Mouse (Mus musculus): Measurements from ENCODE around the gene Hist1h3g. TPM values are rescaled to one million over a fixed set of nuclear protein-coding genes. Genes with fewer than 3 reads are reported as not detected.

Hist1h3g gene
- polyA plus RNA-seq, 1 experiment from 2014 or later: 4.8 TPM

DNA sequence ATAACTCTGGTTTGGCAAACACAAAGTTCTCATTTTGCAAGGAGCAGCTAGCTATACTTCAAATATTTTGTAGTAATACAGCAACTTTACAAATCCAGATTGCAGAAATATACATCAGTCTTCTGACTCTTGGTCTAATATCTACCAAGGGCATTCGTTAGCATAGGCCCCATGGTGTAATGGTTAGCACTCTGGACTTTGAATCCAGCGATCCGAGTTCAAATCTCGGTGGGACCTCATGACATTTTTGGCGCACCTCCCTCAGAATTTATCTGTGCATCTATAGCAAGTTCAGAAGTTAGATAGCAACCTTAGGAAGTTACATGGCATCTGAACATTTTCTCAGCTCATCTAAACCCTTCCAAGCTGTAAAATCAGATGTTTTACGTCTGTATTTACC lies 16.3 kb upstream of the Hist1h3g start:
- Histone ChIP-seq H3K4me3 (ENCODE audit: low read depth, low read length) (peak overlapping the region; percentile 27), H3K9ac (ENCODE audit: low read depth, low read length) (no peak overlapping the region), H3K9me3 (ENCODE audit: control insufficient read depth, low read length) (no peaks in the 10 kb centered on the region), H3K4me1 (replicated peaks; ENCODE audit: control insufficient read depth, insufficient read depth, low read length) (no peaks in the 10 kb centered on the region), H3K36me3 (ENCODE audit: control insufficient read depth, insufficient read depth, low read length) (no peaks in the 10 kb centered on the region), H3K27ac (ENCODE audit: low read depth, low read length) (no peak overlapping the region), H3K27me3 (ENCODE audit: control insufficient read depth, insufficient read depth, low read length) (no peaks in the 10 kb centered on the region), H3K4me2 (replicated peaks; ENCODE audit: low read depth, low read length) (peak overlapping the region; percentile 38)
- ATAC-seq (ENCODE audit: low FRiP score) (peak; percentile 63; the same call in 1 of the 2 replicates), DNase-seq (ENCODE audit: low spot score) (peak; percentile 88)
- 0% methylated on average over 6 of the region's 6 CpGs for WGBS

DNA sequence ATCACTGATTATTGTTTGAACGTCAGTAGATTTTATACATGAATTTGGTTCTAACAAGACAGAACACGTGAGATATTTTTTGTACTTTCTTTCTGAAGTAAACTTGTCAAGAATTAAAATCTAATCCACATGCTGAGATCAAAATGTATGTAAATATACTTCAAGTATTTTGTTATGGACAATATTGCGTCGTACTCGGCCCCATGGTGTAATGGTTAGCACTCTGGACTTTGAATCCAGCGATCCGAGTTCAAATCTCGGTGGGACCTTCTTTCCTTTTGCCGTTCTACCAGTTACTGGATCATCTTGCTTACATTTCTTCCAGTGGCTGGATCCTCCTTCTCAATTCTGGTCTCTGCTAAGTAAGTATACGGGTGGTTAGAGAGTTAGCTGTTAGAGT lies 15.8 kb upstream of the Hist1h3g start:
- Histone ChIP-seq H3K36me3 (ENCODE audit: control insufficient read depth, insufficient read depth, low read length) (no peaks in the 10 kb centered on the region), H3K9me3 (ENCODE audit: control insufficient read depth, low read length) (no peaks in the 10 kb centered on the region), H3K4me3 (ENCODE audit: low read depth, low read length) (peak overlapping the region; percentile 27), H3K27me3 (ENCODE audit: control insufficient read depth, insufficient read depth, low read length) (no peaks in the 10 kb centered on the region), H3K27ac (ENCODE audit: low read depth, low read length) (no peak overlapping the region), H3K4me1 (replicated peaks; ENCODE audit: control insufficient read depth, insufficient read depth, low read length) (no peaks in the 10 kb centered on the region), H3K9ac (ENCODE audit: low read depth, low read length) (no peak overlapping the region), H3K4me2 (replicated peaks; ENCODE audit: low read depth, low read length) (peak overlapping the region; percentile 38)
- peak; percentile 58 for ATAC-seq (ENCODE audit: low FRiP score)
- WGBS: under 1% methylated on average over 10 of the region's 10 CpGs
- peak; percentile 90 for DNase-seq (ENCODE audit: low spot score)

DNA sequence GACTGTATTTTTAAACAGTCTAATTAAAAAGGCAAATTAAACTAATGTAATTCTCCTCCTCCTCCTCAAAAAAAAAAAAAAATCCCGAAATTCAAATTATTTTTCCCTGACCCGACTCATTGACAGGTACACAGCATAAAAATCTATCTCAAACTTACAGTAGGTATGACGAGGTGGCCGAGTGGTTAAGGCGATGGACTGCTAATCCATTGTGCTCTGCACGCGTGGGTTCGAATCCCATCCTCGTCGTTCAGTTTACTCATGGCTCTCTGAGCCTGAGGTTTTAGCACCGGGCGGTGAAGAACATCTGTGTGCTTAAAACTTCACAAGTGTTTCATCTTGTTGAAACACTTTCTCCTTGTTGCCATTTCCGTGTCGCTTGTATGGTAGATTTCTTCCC lies 13.5 kb upstream of the Hist1h3g start:
- H3K4me3 ChIP-seq (ENCODE audit: low read depth, low read length): no peak overlapping the region; the same call in 1 of the 2 replicates
- WGBS: under 1% methylated on average over 14 of the region's 14 CpGs
- no peak for ATAC-seq (ENCODE audit: low FRiP score)

DNA sequence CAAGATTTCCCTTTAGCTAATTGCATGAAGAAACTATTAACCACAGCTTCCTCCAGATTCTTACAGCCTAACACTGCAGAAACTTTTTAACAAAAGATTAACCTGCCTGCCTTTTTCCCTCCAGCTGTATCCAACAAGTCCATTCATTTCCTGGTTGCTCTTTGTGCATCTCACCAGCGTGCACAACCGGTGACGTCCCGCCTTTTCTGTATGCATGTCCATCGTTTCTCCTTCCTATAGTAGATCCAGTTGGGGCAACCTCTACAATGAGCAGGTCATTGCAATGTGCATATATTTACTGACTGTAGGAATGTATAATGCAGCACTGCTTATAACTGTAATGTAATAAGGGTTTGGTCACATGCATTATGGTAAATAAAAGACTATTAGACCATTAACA lies 11.2 kb upstream of the Hist1h3g start:
- Histone ChIP-seq H3K4me2 (replicated peaks; ENCODE audit: low read depth, low read length) (no peak overlapping the region), H3K27me3 (ENCODE audit: control insufficient read depth, insufficient read depth, low read length) (no peaks in the 10 kb centered on the region), H3K9me3 (ENCODE audit: control insufficient read depth, low read length) (no peaks in the 10 kb centered on the region), H3K36me3 (ENCODE audit: control insufficient read depth, insufficient read depth, low read length) (no peaks in the 10 kb centered on the region), H3K4me1 (replicated peaks; ENCODE audit: control insufficient read depth, insufficient read depth, low read length) (no peaks in the 10 kb centered on the region; the same call in 1 of the 2 replicates), H3K9ac (ENCODE audit: low read depth, low read length) (no peak overlapping the region), H3K27ac (ENCODE audit: low read depth, low read length) (no peak overlapping the region), H3K4me3 (ENCODE audit: low read depth, low read length) (no peak overlapping the region)
- 52% methylated on average over 5 of the region's 5 CpGs for WGBS
- no peak for ATAC-seq (ENCODE audit: low FRiP score)
- DNase-seq (ENCODE audit: low spot score): no peak

More for the DNA sequence above, 13.5 kb upstream of the Hist1h3g start:
- Histone ChIP-seq H3K9me3 (ENCODE audit: control insufficient read depth, low read length) (no peaks in the 10 kb centered on the region), H3K27me3 (ENCODE audit: control insufficient read depth, insufficient read depth, low read length) (no peaks in the 10 kb centered on the region), H3K4me2 (replicated peaks; ENCODE audit: low read depth, low read length) (no peak overlapping the region), H3K9ac (ENCODE audit: low read depth, low read length) (no peak overlapping the region), H3K4me1 (replicated peaks; ENCODE audit: control insufficient read depth, insufficient read depth, low read length) (no peaks in the 10 kb centered on the region), H3K36me3 (ENCODE audit: control insufficient read depth, insufficient read depth, low read length) (no peaks in the 10 kb centered on the region), H3K27ac (ENCODE audit: low read depth, low read length) (no peak overlapping the region)
- peak; percentile 79 for DNase-seq (ENCODE audit: low spot score)

DNA sequence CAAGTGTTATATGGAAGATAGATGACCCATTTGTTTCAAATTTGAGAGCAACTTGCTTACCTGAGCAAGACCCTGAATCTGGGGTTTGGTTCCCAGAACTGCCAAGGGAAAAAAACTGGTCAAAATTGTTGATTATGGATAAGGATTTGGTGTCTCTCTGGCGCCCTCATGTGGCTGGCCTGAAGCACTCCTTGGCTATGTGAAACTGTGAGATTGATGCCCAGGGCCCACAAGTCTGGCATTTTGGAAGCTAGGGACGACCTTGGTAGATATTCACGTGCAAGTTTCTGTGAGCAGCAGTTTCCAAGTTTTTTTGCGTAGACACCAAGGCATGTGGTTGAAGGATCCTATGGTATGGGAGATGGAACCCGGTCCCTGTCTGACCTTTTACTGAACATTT lies 10.6 kb upstream of the Hist1h3g start:
- 10% methylated on average over 5 of the region's 5 CpGs for WGBS
- 0 out of 2 replicates have a peak, but pooled peaks have one; percentile 11 for ATAC-seq (ENCODE audit: low FRiP score)

DNA sequence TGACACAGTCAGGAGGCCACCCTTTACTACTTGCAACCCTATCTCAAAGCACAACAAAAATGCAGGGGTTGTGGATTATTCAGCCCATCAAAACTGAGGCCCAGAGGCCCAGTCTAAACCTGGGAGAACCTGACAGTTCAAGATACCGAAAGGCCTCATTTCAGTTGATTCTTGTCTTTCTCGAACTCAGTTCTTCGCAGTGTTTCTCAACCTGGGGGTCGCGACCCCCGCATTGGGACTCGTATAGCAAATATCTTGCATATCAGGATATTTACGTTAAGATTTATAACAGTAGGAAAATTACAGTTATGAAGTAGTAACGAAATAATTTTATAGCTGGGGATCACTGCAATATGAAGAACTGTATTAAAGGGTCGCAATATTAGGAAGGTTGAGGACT lies 9.3 kb upstream of the Hist1h3g start:
- no peaks in the 10 kb centered on the region for H3K36me3 ChIP-seq (ENCODE audit: control insufficient read depth, insufficient read depth, low read length)
- WGBS: 2% methylated on average over 10 of the region's 10 CpGs
- H3K27ac ChIP-seq (ENCODE audit: low read depth, low read length): no peak overlapping the region
- H3K4me3 ChIP-seq (ENCODE audit: low read depth, low read length): peak overlapping the region; percentile 32
- DNase-seq (ENCODE audit: low spot score) (peak; percentile 74), ATAC-seq (ENCODE audit: low FRiP score) (no peak)
- H3K9ac ChIP-seq (ENCODE audit: low read depth, low read length): no peak overlapping the region
- no peaks in the 10 kb centered on the region for H3K9me3 ChIP-seq (ENCODE audit: control insufficient read depth, low read length)
- peak overlapping the region; percentile 20 for H3K4me2 ChIP-seq (replicated peaks; ENCODE audit: low read depth, low read length)
- H3K4me1 ChIP-seq (replicated peaks; ENCODE audit: control insufficient read depth, insufficient read depth, low read length): no peaks in the 10 kb centered on the region; the same call in 1 of the 2 replicates
- no peaks in the 10 kb centered on the region for H3K27me3 ChIP-seq (ENCODE audit: control insufficient read depth, insufficient read depth, low read length)

More for the DNA sequence above, 10.6 kb upstream of the Hist1h3g start:
- no peaks in the 10 kb centered on the region for H3K27me3 ChIP-seq (ENCODE audit: control insufficient read depth, insufficient read depth, low read length)
- DNase-seq (ENCODE audit: low spot score): peak; percentile 86
- no peak overlapping the region for H3K9ac ChIP-seq (ENCODE audit: low read depth, low read length)
- H3K9me3 ChIP-seq (ENCODE audit: control insufficient read depth, low read length): no peaks in the 10 kb centered on the region
- H3K4me1 ChIP-seq (replicated peaks; ENCODE audit: control insufficient read depth, insufficient read depth, low read length): no peaks in the 10 kb centered on the region; the same call in 1 of the 2 replicates
- H3K4me3 ChIP-seq (ENCODE audit: low read depth, low read length): no peak overlapping the region
- H3K4me2 ChIP-seq (replicated peaks; ENCODE audit: low read depth, low read length): no peak overlapping the region
- H3K36me3 ChIP-seq (ENCODE audit: control insufficient read depth, insufficient read depth, low read length): no peaks in the 10 kb centered on the region
- no peak overlapping the region for H3K27ac ChIP-seq (ENCODE audit: low read depth, low read length)

DNA sequence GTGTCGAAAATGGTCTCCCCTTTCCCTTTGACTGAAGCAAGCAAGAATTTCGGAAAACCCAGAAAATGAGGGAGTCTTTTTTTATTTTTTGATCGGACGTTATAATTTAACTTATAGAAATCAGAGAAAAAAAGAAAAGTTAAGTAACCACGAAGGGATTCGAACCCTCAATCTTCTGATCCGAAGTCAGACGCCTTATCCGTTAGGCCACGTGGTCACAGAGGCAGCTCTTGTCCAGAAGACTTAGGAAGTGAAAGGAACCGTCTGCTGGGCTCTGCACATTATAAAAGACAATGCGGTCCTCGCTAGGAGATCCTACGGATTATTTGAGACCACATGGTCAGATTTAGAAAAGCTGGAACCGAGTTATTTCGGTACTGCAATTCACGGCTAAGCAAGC lies 8.9 kb upstream of the Hist1h3g start:
- peak overlapping the region; percentile 37 for H3K4me2 ChIP-seq (replicated peaks; ENCODE audit: low read depth, low read length)
- peak; percentile 97 for DNase-seq (ENCODE audit: low spot score)
- peak overlapping the region; percentile 58 for H3K9ac ChIP-seq (ENCODE audit: low read depth, low read length)
- under 1% methylated on average over 17 of the region's 17 CpGs for WGBS
- H3K9me3 ChIP-seq (ENCODE audit: control insufficient read depth, low read length): no peaks in the 10 kb centered on the region
- no peaks in the 10 kb centered on the region for H3K36me3 ChIP-seq (ENCODE audit: control insufficient read depth, insufficient read depth, low read length)
- no peak overlapping the region for H3K27ac ChIP-seq (ENCODE audit: low read depth, low read length)
- peak overlapping the region; percentile 32 for H3K4me3 ChIP-seq (ENCODE audit: low read depth, low read length)
- H3K4me1 ChIP-seq (replicated peaks; ENCODE audit: control insufficient read depth, insufficient read depth, low read length): no peaks in the 10 kb centered on the region; the same call in 1 of the 2 replicates
- peak; percentile 48; the same call in 1 of the 2 replicates for ATAC-seq (ENCODE audit: low FRiP score)
- H3K27me3 ChIP-seq (ENCODE audit: control insufficient read depth, insufficient read depth, low read length): no peaks in the 10 kb centered on the region

DNA sequence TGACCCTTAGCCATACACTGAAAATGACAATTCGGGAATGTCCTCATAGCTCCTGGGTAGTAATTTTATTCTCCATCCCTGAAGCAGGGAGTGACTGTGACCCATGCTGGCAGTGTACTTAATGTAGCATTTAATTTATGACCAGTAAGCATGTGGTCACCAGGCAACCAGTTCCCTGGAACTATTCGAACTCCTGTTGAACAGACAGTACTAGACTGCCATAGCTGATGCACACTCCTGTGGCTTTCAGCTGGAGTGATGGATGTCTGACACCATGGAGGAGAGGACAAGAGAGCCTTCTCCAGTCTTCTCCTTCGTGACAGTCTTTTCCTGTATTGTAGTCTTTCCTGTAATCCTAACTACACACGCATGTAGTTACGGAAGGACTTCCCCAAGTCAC lies 6.2 kb upstream of the Hist1h3g start:
- 79% methylated on average over 5 of the region's 5 CpGs for WGBS
- Histone ChIP-seq H3K4me2 (replicated peaks; ENCODE audit: low read depth, low read length) (0 out of 2 replicates have a peak overlapping the region, but pooled peaks have one; percentile 6), H3K27me3 (ENCODE audit: control insufficient read depth, insufficient read depth, low read length) (no peaks in the 10 kb centered on the region), H3K9ac (ENCODE audit: low read depth, low read length) (no peak overlapping the region), H3K27ac (ENCODE audit: low read depth, low read length) (no peak overlapping the region), H3K4me1 (replicated peaks; ENCODE audit: control insufficient read depth, insufficient read depth, low read length) (peaks cover 4% of the 10 kb centered on the region), H3K9me3 (ENCODE audit: control insufficient read depth, low read length) (no peaks in the 10 kb centered on the region), H3K4me3 (ENCODE audit: low read depth, low read length) (no peak overlapping the region), H3K36me3 (ENCODE audit: control insufficient read depth, insufficient read depth, low read length) (no peaks in the 10 kb centered on the region)
- ATAC-seq (ENCODE audit: low FRiP score) (no peak), DNase-seq (ENCODE audit: low spot score) (peak; percentile 33)

DNA sequence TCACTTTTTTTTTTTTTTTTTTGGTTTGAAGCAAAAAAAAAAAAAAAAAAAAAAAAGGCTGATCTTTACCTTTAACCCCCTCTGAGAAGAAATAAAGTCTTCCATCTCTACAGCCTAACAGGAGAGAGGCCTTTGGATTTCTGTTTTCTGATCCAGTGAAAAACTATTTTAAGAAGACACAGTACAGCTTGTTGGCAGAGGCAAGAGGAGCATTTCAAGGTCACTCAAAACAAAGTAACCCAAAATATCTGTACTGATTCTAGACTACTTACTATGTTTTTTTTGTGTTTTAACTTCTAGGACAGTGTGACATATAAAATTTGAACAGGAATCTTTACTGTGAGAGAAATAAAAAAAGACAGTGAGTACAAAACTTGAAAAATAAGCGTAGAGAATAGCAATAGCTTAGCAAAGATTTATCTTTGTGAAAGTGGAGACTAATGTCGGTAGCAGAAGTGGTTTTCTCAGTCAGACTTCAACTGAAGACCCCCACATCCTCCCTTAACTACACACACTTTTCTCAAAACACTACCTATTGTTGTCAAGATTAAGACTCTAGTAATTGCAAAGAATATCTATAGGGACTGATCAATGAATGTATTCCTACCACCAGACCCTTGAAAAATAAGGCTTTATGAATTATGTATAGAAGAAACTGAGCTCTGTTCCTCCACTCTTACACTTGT lies 5.6 kb upstream of the Hist1h3g start:
- WGBS: 34% methylated on average over 2 of the region's 2 CpGs
- peak overlapping the region; percentile 36 for H3K4me2 ChIP-seq (replicated peaks; ENCODE audit: low read depth, low read length)
- ATAC-seq (ENCODE audit: low FRiP score) (no peak), DNase-seq (ENCODE audit: low spot score) (peak; percentile 28)
- peak overlapping the region; percentile 86 for H3K9ac ChIP-seq (ENCODE audit: low read depth, low read length)
- peak overlapping the region; percentile 63 for H3K4me3 ChIP-seq (ENCODE audit: low read depth, low read length)
- peak overlapping the region; percentile 92; the same call in 1 of the 2 replicates for H3K27ac ChIP-seq (ENCODE audit: low read depth, low read length)
- H3K27me3 ChIP-seq (ENCODE audit: control insufficient read depth, insufficient read depth, low read length): no peaks in the 10 kb centered on the region
- no peaks in the 10 kb centered on the region for H3K9me3 ChIP-seq (ENCODE audit: control insufficient read depth, low read length)
- H3K36me3 ChIP-seq (ENCODE audit: control insufficient read depth, insufficient read depth, low read length): no peaks in the 10 kb centered on the region
- H3K4me1 ChIP-seq (replicated peaks; ENCODE audit: control insufficient read depth, insufficient read depth, low read length): peaks cover 6% of the 10 kb centered on the region
